Mouse (Mus musculus) limb, embryonic 15.5 days (tissue): ENCODE measurements around the gene Grik4. TPM values are rescaled to one million over a fixed set of nuclear protein-coding genes. Genes with fewer than 3 reads are reported as not detected.

Experiments
- ATAC-seq: fragments of 200-750 bp; cut with Nextera tagmentation; 2 replicates; pipeline ENCODE4 v1.8.0; 2017; ENCODE audit warnings: low read depth, moderate TSS enrichment; ENCODE audit not compliant: insufficient number of reproducible peaks, low FRiP score, low TSS enrichment
- H3K27ac ChIP-seq: fragments of 300-500 bp; sonication (generic); 2 replicates; pipeline ENCODE4 v1.5.1; 2015; ENCODE audit warnings: moderate library complexity, mild to moderate bottlenecking, inconsistent platforms
- H3K27me3 ChIP-seq: fragments of 300-500 bp; sonication (generic); 2 replicates; pipeline ENCODE4 v1.6.1; 2015; ENCODE audit warnings: inconsistent platforms
- H3K36me3 ChIP-seq: fragments of 300-500 bp; sonication (generic); 2 replicates; pipeline ENCODE4 v1.6.1; 2015; ENCODE audit warnings: inconsistent platforms
- H3K4me1 ChIP-seq: fragments of 300-500 bp; sonication (generic); 2 replicates; pipeline ENCODE4 v1.6.1; 2015; ENCODE audit warnings: inconsistent platforms
- H3K4me2 ChIP-seq: fragments of 300-500 bp; sonication (generic); 2 replicates; pipeline ENCODE4 v1.6.1; 2015; ENCODE audit warnings: mild to moderate bottlenecking, inconsistent platforms
- H3K4me3 ChIP-seq: fragments of 300-500 bp; sonication (generic); 2 replicates; pipeline ENCODE4 v1.5.1; 2015; ENCODE audit warnings: mild to moderate bottlenecking, inconsistent platforms
- H3K9ac ChIP-seq: fragments of 300-500 bp; sonication (generic); 2 replicates; pipeline ENCODE4 v1.6.1; 2015; ENCODE audit warnings: inconsistent platforms
- H3K9me3 ChIP-seq: fragments of 300-500 bp; sonication (generic); 2 replicates; pipeline ENCODE4 v1.6.1; 2016; ENCODE audit warnings: inconsistent platforms
- WGBS: fragments of 180-500 bp; shearing (Covaris S2); methylation state at CpG from one replicate; pipeline ENCODE4 v1.1.7; 2015; 5-methylcytosine and 5-hydroxymethylcytosine counted together
- microRNA-seq: library from miRNA; unstranded; fragments of <30 nt; microRNA quantifications from one replicate; pipeline ENCODE4, GENCODE M21; 2016
- polyA plus RNA-seq: library from polyadenylated mRNA; unstranded; fragments of >200 nt; fragmentation: Nextera tagmentation; extraction: Ambion mirVana; gene quantifications from 2 replicates; pipeline ENCODE4 v1.2.1, GENCODE M21; 2015

The Grik4 gene
- polyA plus RNA-seq, 1 experiment from 2014 or later: 1.4 TPM

DNA sequence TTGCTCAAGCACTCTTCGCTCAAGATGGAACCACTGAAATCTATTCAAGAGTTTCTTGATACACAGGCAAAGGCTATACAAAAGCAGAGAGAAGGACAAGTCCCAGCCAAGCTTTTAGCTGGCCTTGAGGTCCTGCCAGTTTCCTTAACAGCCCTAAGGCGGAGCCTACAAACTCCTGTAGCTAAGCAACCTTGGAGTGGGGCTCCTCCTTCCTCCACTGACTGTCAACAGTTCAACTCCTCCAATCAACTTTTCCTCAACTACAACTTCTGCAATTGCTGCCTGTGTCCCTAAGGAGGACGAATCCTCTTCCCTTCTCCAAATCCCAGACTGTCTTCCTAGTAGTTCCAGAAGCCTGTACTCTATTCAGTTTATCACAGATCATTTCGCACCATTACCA is 473.1 kb downstream of the Grik4 start:
- no peak overlapping the region; the same call in 1 of the 2 replicates for H3K27ac ChIP-seq
- no peak for ATAC-seq

DNA sequence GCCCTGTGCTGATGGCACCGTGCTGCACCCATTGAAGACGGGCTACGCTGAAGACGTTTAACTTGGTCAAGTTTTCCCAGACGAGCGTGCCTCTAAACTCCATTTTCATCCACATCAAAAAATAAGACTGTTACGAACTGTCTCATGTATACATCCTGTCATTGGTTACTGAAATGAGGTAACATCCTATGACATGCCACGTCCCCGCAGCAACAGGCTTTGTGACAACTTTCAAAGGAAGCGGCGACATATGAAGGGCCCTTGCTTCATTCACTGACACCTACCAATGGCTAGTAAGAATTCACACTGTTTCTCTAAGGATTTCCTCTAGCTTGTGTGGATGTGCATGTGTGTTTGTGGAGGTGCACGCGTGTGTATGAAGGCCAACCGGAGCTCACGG is 475.0 kb downstream of the Grik4 start:
- Histone ChIP-seq H3K27ac (no peak overlapping the region), H3K9me3 (no peaks in the 10 kb centered on the region), H3K9ac (no peak overlapping the region), H3K27me3 (no peaks in the 10 kb centered on the region), H3K36me3 (peaks cover 5% of the 10 kb centered on the region; the same call in 1 of the 2 replicates), H3K4me3 (no peak overlapping the region), H3K4me2 (no peak overlapping the region), H3K4me1 (peaks cover 14% of the 10 kb centered on the region)
- no peak for ATAC-seq
- 93% methylated on average over 15 of the region's 15 CpGs for WGBS

More for the DNA sequence above, 473.1 kb downstream of the Grik4 start:
- peaks cover 10% of the 10 kb centered on the region for H3K4me1 ChIP-seq
- peak overlapping the region; percentile 77 for H3K4me2 ChIP-seq
- peaks cover 5% of the 10 kb centered on the region; the same call in 1 of the 2 replicates for H3K36me3 ChIP-seq
- H3K4me3 ChIP-seq: peak overlapping the region; percentile 88
- H3K9ac ChIP-seq: peak overlapping the region; percentile 83
- H3K27me3 ChIP-seq: no peaks in the 10 kb centered on the region
- H3K9me3 ChIP-seq: no peaks in the 10 kb centered on the region
- WGBS: 41% methylated on average over 4 of the region's 4 CpGs

DNA sequence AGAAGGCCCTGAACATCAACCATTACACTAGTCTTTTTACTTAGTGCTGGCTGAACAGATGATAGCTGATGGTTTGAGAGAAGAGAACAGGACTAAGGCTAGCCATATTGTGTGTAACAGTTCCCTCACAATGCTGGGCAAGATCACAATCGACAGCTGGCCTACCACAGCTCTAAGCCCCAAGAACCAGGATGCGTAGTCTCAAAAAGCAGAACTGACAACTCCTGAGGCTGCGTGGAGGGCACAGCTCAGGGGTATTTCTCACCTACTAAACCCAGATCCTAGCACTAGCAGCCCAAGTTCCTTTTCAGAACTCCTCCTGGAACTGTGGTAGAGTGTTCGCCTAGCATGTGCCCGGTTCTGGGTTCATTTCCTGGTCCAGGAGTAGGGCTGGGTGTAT is 475.9 kb downstream of the Grik4 start:
- Histone ChIP-seq H3K4me2 (no peak overlapping the region), H3K36me3 (peaks cover 5% of the 10 kb centered on the region; the same call in 1 of the 2 replicates), H3K27ac (no peak overlapping the region), H3K4me1 (peaks cover 18% of the 10 kb centered on the region), H3K9me3 (no peaks in the 10 kb centered on the region), H3K4me3 (no peak overlapping the region), H3K27me3 (no peaks in the 10 kb centered on the region), H3K9ac (no peak overlapping the region)
- whole genome bisulfite sequencing: 91% methylated on average over 5 of the region's 5 CpGs
- ATAC-seq: no peak

Small RNA genes within 50 kb of the gene (microRNA-seq; reads per million reads assigned to microRNA genes)
- gene Gm27509: not detected

Other genes starting within 250 kb of the Grik4 start
- gene Arhgef12, start 162.7 kb upstream of the Grik4 start, polyA plus RNA-seq: 10.4 and 13.2 TPM in 2 replicates
- gene Tmem136, start 172.1 kb upstream of the Grik4 start, polyA plus RNA-seq: 5.0 and 5.3 TPM in 2 replicates